ENCODE assay signal across 14 mouse cellular contexts in the genomic region with DNA sequence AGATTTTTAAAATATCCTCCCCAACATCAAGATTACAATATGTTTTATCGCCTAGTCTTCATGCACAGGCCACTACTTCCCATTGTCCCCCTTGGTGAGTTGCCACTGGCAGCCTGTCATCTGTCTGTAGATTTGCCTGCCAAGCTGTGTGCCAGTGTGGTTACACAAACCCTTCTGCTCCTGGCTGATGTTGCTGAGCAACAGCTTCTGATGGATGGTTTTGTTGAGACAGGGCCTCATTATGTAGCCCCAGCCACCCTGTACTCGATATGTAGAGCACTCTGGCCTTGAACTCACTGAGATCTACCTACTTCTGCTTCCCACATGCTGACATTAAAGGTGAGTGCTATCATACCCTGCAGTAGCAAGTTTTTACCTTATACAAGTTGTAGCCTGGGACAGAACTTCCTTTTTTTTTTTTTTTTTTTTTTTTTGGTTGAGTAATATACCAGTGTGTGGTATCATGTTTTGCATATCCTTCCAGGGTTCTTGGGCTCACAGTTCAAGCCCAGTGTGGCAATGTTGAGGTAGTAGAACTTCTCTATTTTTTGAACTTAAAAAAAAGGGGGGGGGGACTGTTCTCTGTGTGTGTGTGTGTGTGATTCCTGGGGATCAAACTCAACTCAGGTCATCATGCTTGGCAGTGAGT. TPM values are rescaled to one million over a fixed set of nuclear protein-coding genes. Genes with fewer than 3 reads are reported as not detected.
DNase-seq lines count a peak whose midpoint lies in the region; ATAC-seq and TF ChIP-seq lines count a peak whose summit lies in the region.
"Had no signal": no experiment of that assay in that cellular context is flagged by ENCODE, and none has a peak within 500 bp of the region (broad histone marks: within the 10 kb centered on the region; RNA-seq: fewer than 3 reads in every experiment).

No protein-coding gene starts in this region.

- no peaks in the 10 kb centered on the region for H3K27me3 ChIP-seq in forebrain, embryonic 13.5 days
- no peaks in the 10 kb centered on the region for H3K27me3 ChIP-seq in forebrain, embryonic 11.5 days (ENCODE audit: control insufficient read depth, insufficient read depth, low read length)
- H3K27me3 ChIP-seq in midbrain, embryonic 14.5 days (ENCODE audit: control insufficient read depth, insufficient read depth, low read length), result no peaks in the 10 kb centered on the region
- H3K27me3 ChIP-seq in midbrain, embryonic 10.5 days (ENCODE audit: low read depth, poor library complexity, severe bottlenecking), result no peaks in the 10 kb centered on the region
- H3K27me3 ChIP-seq in intestine, embryonic 15.5 days (replicated peaks), result no peaks in the 10 kb centered on the region
- H3K27me3 ChIP-seq in small intestine, adult 2 months (ENCODE audit: control insufficient read depth, insufficient read depth, low read length), result no peaks in the 10 kb centered on the region
- H3K27me3 ChIP-seq: neural tube, embryonic 13.5 days; stomach, embryonic 15.5 days had no signal

- H3K4me2 ChIP-seq in forebrain, embryonic 13.5 days, result no peak overlapping the region
- H3K4me2 ChIP-seq in forebrain, embryonic 11.5 days (ENCODE audit: low read depth, low read length, severe bottlenecking), result no peak overlapping the region
- H3K4me2 ChIP-seq in midbrain, embryonic 14.5 days (ENCODE audit: low read length), result no peak overlapping the region
- no peak overlapping the region for H3K4me2 ChIP-seq in intestine, embryonic 15.5 days (replicated peaks)
- H3K4me2 ChIP-seq: neural tube, embryonic 13.5 days; stomach, embryonic 15.5 days had no signal

- no peaks in the 10 kb centered on the region for H3K4me1 ChIP-seq in forebrain, embryonic 13.5 days
- H3K4me1 ChIP-seq in forebrain, embryonic 11.5 days (replicated peaks; ENCODE audit: control insufficient read depth, insufficient read depth, low read length), result no peaks in the 10 kb centered on the region
- H3K4me1 ChIP-seq in midbrain, embryonic 14.5 days (ENCODE audit: control insufficient read depth, insufficient read depth, low read length), result no peaks in the 10 kb centered on the region
- H3K4me1 ChIP-seq in midbrain, embryonic 10.5 days, result no peaks in the 10 kb centered on the region
- no peaks in the 10 kb centered on the region for H3K4me1 ChIP-seq in intestine, embryonic 15.5 days (replicated peaks)
- peaks cover 9% of the 10 kb centered on the region; the same call in 1 of the 2 replicates for H3K4me1 ChIP-seq in small intestine, adult 2 months (ENCODE audit: control insufficient read depth, insufficient read depth, insufficient read length, low read length)
- H3K4me1 ChIP-seq: neural tube, embryonic 13.5 days; stomach, embryonic 15.5 days had no signal

- TF ChIP-seq POLR2A in small intestine, adult 2 months (IDR thresholded peaks at IDR 0.05; ENCODE audit: low read depth, low read length), result no peak

- H3K9ac ChIP-seq in forebrain, embryonic 13.5 days, result no peak overlapping the region
- no peak overlapping the region for H3K9ac ChIP-seq in forebrain, embryonic 11.5 days (ENCODE audit: low read length)
- H3K9ac ChIP-seq in midbrain, embryonic 14.5 days (replicated peaks; ENCODE audit: low read length), result no peak overlapping the region
- no peak overlapping the region for H3K9ac ChIP-seq in intestine, embryonic 15.5 days
- H3K9ac ChIP-seq: liver, embryonic 14.5 days; neural tube, embryonic 13.5 days; stomach, embryonic 15.5 days had no signal

- DNase-seq in forebrain, embryonic 11.5 days (ENCODE audit: low spot score), result no peak
- DNase-seq in midbrain, embryonic 14.5 days, result peak; percentile 16
- no peak for DNase-seq in midbrain, embryonic 10.5 days (ENCODE audit: low spot score)
- DNase-seq in urinary bladder, postnatal 10 days (ENCODE audit: low spot score), result no peak
- DNase-seq in cerebellum, adult 8-10 months, result no peak
- DNase-seq: heart, adult 2 months had no signal

- H3K4me3 ChIP-seq in forebrain, embryonic 13.5 days, result no peak overlapping the region
- no peak overlapping the region for H3K4me3 ChIP-seq in forebrain, embryonic 11.5 days (ENCODE audit: low read depth, low read length)
- no peak overlapping the region for H3K4me3 ChIP-seq in midbrain, embryonic 14.5 days (replicated peaks; ENCODE audit: low read depth, low read length)
- no peak overlapping the region for H3K4me3 ChIP-seq in midbrain, embryonic 10.5 days
- no peak overlapping the region for H3K4me3 ChIP-seq in intestine, embryonic 15.5 days (replicated peaks)
- no peak overlapping the region for H3K4me3 ChIP-seq in small intestine, adult 2 months (ENCODE audit: low read depth, low read length)
- H3K4me3 ChIP-seq: heart, adult 2 months; neural tube, embryonic 13.5 days; stomach, embryonic 15.5 days had no signal

- H3K36me3 ChIP-seq in forebrain, embryonic 13.5 days (ENCODE audit: poor library complexity, severe bottlenecking), result peaks cover 39% of the 10 kb centered on the region
- H3K36me3 ChIP-seq in forebrain, embryonic 11.5 days (ENCODE audit: control insufficient read depth, insufficient read depth, low read length), result no peaks in the 10 kb centered on the region; the same call in 1 of the 2 replicates
- peaks cover 36% of the 10 kb centered on the region for H3K36me3 ChIP-seq in midbrain, embryonic 14.5 days (ENCODE audit: control insufficient read depth, insufficient read depth, low read length)
- H3K36me3 ChIP-seq in midbrain, embryonic 10.5 days, result peaks cover 35% of the 10 kb centered on the region
- H3K36me3 ChIP-seq in intestine, embryonic 15.5 days, result peaks cover 11% of the 10 kb centered on the region
- H3K36me3 ChIP-seq in small intestine, adult 2 months (ENCODE audit: control insufficient read depth, insufficient read depth, low read length), result peaks cover 30% of the 10 kb centered on the region

- peak; percentile 59; the same call in 1 of the 2 replicates for ATAC-seq in forebrain, embryonic 13.5 days
- no peak for ATAC-seq in forebrain, embryonic 11.5 days (replicated peaks; ENCODE audit: low FRiP score)
- no peak for ATAC-seq in midbrain, embryonic 14.5 days (ENCODE audit: low FRiP score, low TSS enrichment)
- 0 out of 2 replicates have a peak, but pooled peaks have one; percentile 49 for ATAC-seq in intestine, embryonic 15.5 days

- no peaks in the 10 kb centered on the region for H3K9me3 ChIP-seq in forebrain, embryonic 13.5 days (replicated peaks)
- no peaks in the 10 kb centered on the region for H3K9me3 ChIP-seq in forebrain, embryonic 11.5 days (ENCODE audit: control insufficient read depth, low read length)
- H3K9me3 ChIP-seq in midbrain, embryonic 14.5 days (ENCODE audit: control insufficient read depth, low read length), result no peaks in the 10 kb centered on the region
- H3K9me3 ChIP-seq in midbrain, embryonic 10.5 days (replicated peaks), result no peaks in the 10 kb centered on the region
- no peaks in the 10 kb centered on the region for H3K9me3 ChIP-seq in intestine, embryonic 15.5 days
- H3K9me3 ChIP-seq: neural tube, embryonic 13.5 days; stomach, embryonic 15.5 days had no signal

- 79% methylated on average over 2 of the region's 2 CpGs for WGBS in forebrain, embryonic 13.5 days
- 90% methylated on average over 2 of the region's 2 CpGs for WGBS in forebrain, embryonic 11.5 days
- WGBS in midbrain, embryonic 14.5 days, result 82% methylated on average over 2 of the region's 2 CpGs
- WGBS in midbrain, embryonic 10.5 days, result 94% methylated on average over 2 of the region's 2 CpGs
- WGBS in intestine, embryonic 15.5 days, result 77% methylated on average over 2 of the region's 2 CpGs
- WGBS in small intestine, adult 2 months, result 66% methylated on average over 2 of the region's 2 CpGs

- TF ChIP-seq CTCF in small intestine, adult 2 months (IDR thresholded peaks at IDR 0.05; ENCODE audit: extremely low read depth, insufficient read length, insufficient replicate concordance, low read depth, low read length), result no peak

- no peak overlapping the region for H3K27ac ChIP-seq in forebrain, embryonic 13.5 days
- no peak overlapping the region for H3K27ac ChIP-seq in forebrain, embryonic 11.5 days (ENCODE audit: low read depth, low read length)
- no peak overlapping the region for H3K27ac ChIP-seq in midbrain, embryonic 14.5 days (replicated peaks; ENCODE audit: low read depth, low read length)
- no peak overlapping the region for H3K27ac ChIP-seq in midbrain, embryonic 10.5 days (replicated peaks)
- no peak overlapping the region for H3K27ac ChIP-seq in intestine, embryonic 15.5 days
- peak overlapping the region; percentile 35 for H3K27ac ChIP-seq in small intestine, adult 2 months (ENCODE audit: insufficient read depth, low read depth, low read length)
- H3K27ac ChIP-seq: heart, adult 2 months; liver, embryonic 14.5 days; neural tube, embryonic 13.5 days; stomach, embryonic 15.5 days had no signal

RNA-seq across cellular contexts. Expression of a gene that starts 5.8 kb away (rescaled TPM):
- not detected in 2 replicates for polyA plus RNA-seq in forebrain, embryonic 13.5 days (2015; fragmentation: Nextera tagmentation; extraction: Ambion mirVana)
- polyA plus RNA-seq in forebrain, embryonic 11.5 days (2014; fragmentation: Nextera tagmentation; extraction: Ambion mirVana), result not detected in 2 replicates
- polyA plus RNA-seq in midbrain, embryonic 14.5 days (2014; fragmentation: Nextera tagmentation; extraction: Ambion mirVana), result not detected in 2 replicates
- polyA plus RNA-seq in midbrain, embryonic 10.5 days (2016; fragmentation: Nextera tagmentation; extraction: Ambion mirVana), result 0.07 TPM in 1 of 2 replicates, not detected in the other
- 1.5 and 2.0 TPM in 2 replicates for polyA plus RNA-seq in intestine, embryonic 15.5 days (2015; fragmentation: Nextera tagmentation; extraction: Ambion mirVana)
- 1.4 and 3.3 TPM in 2 replicates for polyA plus RNA-seq in small intestine, adult 2 months (2012; rRNA removed)
- polyA plus RNA-seq: kidney, embryonic 16.5 days; neural tube, embryonic 13.5 days had no signal

RNA-seq across cellular contexts. Expression of a gene that starts 22.7 kb away (rescaled TPM):
- polyA plus RNA-seq in forebrain, embryonic 13.5 days (2015; fragmentation: Nextera tagmentation; extraction: Ambion mirVana), result 115 and 119 TPM in 2 replicates
- 90.5 and 110 TPM in 2 replicates for polyA plus RNA-seq in forebrain, embryonic 11.5 days (2014; fragmentation: Nextera tagmentation; extraction: Ambion mirVana)
- 64.8 and 69.9 TPM in 2 replicates for polyA plus RNA-seq in midbrain, embryonic 14.5 days (2014; fragmentation: Nextera tagmentation; extraction: Ambion mirVana)
- polyA plus RNA-seq in midbrain, embryonic 10.5 days (2016; fragmentation: Nextera tagmentation; extraction: Ambion mirVana), result 133 and 145 TPM in 2 replicates
- 149 and 159 TPM in 2 replicates for polyA plus RNA-seq in intestine, embryonic 15.5 days (2015; fragmentation: Nextera tagmentation; extraction: Ambion mirVana)
- polyA plus RNA-seq in small intestine, adult 2 months (2012; rRNA removed), result 22.5 and 58.9 TPM in 2 replicates

RNA-seq across cellular contexts. Expression of a gene that starts 29.0 kb away (rescaled TPM):
- not detected in 2 replicates for polyA plus RNA-seq in forebrain, embryonic 13.5 days (2015; fragmentation: Nextera tagmentation; extraction: Ambion mirVana)
- polyA plus RNA-seq in forebrain, embryonic 11.5 days (2014; fragmentation: Nextera tagmentation; extraction: Ambion mirVana), result 0.25 TPM in 1 of 2 replicates, not detected in the other
- polyA plus RNA-seq in midbrain, embryonic 14.5 days (2014; fragmentation: Nextera tagmentation; extraction: Ambion mirVana), result not detected in 2 replicates
- polyA plus RNA-seq in midbrain, embryonic 10.5 days (2016; fragmentation: Nextera tagmentation; extraction: Ambion mirVana), result not detected in 2 replicates
- polyA plus RNA-seq in intestine, embryonic 15.5 days (2015; fragmentation: Nextera tagmentation; extraction: Ambion mirVana), result not detected in 2 replicates
- polyA plus RNA-seq in small intestine, adult 2 months (2012; rRNA removed), result not detected in 2 replicates
- polyA plus RNA-seq: embryonic facial prominence, embryonic 14.5 days; kidney, embryonic 16.5 days; neural tube, embryonic 13.5 days; stomach, embryonic 15.5 days had no signal

RNA-seq across cellular contexts. Expression of a gene that starts 29.8 kb away (rescaled TPM):
- polyA plus RNA-seq in forebrain, embryonic 13.5 days (2015; fragmentation: Nextera tagmentation; extraction: Ambion mirVana), result not detected in 2 replicates
- not detected in 2 replicates for polyA plus RNA-seq in forebrain, embryonic 11.5 days (2014; fragmentation: Nextera tagmentation; extraction: Ambion mirVana)
- polyA plus RNA-seq in midbrain, embryonic 14.5 days (2014; fragmentation: Nextera tagmentation; extraction: Ambion mirVana), result not detected in 2 replicates
- polyA plus RNA-seq in midbrain, embryonic 10.5 days (2016; fragmentation: Nextera tagmentation; extraction: Ambion mirVana), result not detected in 2 replicates
- polyA plus RNA-seq in intestine, embryonic 15.5 days (2015; fragmentation: Nextera tagmentation; extraction: Ambion mirVana), result not detected in 2 replicates
- not detected in 2 replicates for polyA plus RNA-seq in small intestine, adult 2 months (2012; rRNA removed)
- polyA plus RNA-seq: embryonic facial prominence, embryonic 14.5 days; heart, adult 2 months; kidney, embryonic 16.5 days; liver, embryonic 14.5 days; neural tube, embryonic 13.5 days; stomach, embryonic 15.5 days had no signal

RNA-seq across cellular contexts. Expression of a gene that starts 35.9 kb away (rescaled TPM):
- 103 and 108 TPM in 2 replicates for polyA plus RNA-seq in forebrain, embryonic 13.5 days (2015; fragmentation: Nextera tagmentation; extraction: Ambion mirVana)
- 74.2 and 76.0 TPM in 2 replicates for polyA plus RNA-seq in forebrain, embryonic 11.5 days (2014; fragmentation: Nextera tagmentation; extraction: Ambion mirVana)
- polyA plus RNA-seq in midbrain, embryonic 14.5 days (2014; fragmentation: Nextera tagmentation; extraction: Ambion mirVana), result 62.4 and 74.6 TPM in 2 replicates
- polyA plus RNA-seq in midbrain, embryonic 10.5 days (2016; fragmentation: Nextera tagmentation; extraction: Ambion mirVana), result 75.2 and 83.1 TPM in 2 replicates
- polyA plus RNA-seq in intestine, embryonic 15.5 days (2015; fragmentation: Nextera tagmentation; extraction: Ambion mirVana), result 70.9 and 72.8 TPM in 2 replicates
- 19.7 and 35.5 TPM in 2 replicates for polyA plus RNA-seq in small intestine, adult 2 months (2012; rRNA removed)

Comparison
In these comparisons a context has a peak if more than half of its experiments do, and no peak if none do; other contexts are left out.
1. ATAC-seq: peak in forebrain, embryonic 13.5 days (single experiment) and intestine, embryonic 15.5 days (single experiment); none in forebrain, embryonic 11.5 days (single experiment) and midbrain, embryonic 14.5 days (single experiment).